Mouse (Mus musculus) mouse trophoblast stem cell (cell line): ENCODE measurements around the gene Kmo.

Experiments used
- in situ Hi-C, 2 experiments: fragments of 300-500 bp; cut with MseI, MboI; formaldehyde crosslinking; loops; 2 replicates in 1 of 2; 3 replicates in 1 of 2; pipeline ENCODE4 v1.15.1; 2025

The Kmo gene

GRCm38 (mm10) chr1:175619814-175620431 is at the start of gene Kmo:
TSS of gene Kmo (plus strand) at chr1:175620381.
- in situ Hi-C loops, result no loop called here

GRCm38 (mm10) chr1:175574129-175574528 is 46.1 kb upstream of the Kmo start:
- in situ Hi-C loops, result no loop called here

DNA sequence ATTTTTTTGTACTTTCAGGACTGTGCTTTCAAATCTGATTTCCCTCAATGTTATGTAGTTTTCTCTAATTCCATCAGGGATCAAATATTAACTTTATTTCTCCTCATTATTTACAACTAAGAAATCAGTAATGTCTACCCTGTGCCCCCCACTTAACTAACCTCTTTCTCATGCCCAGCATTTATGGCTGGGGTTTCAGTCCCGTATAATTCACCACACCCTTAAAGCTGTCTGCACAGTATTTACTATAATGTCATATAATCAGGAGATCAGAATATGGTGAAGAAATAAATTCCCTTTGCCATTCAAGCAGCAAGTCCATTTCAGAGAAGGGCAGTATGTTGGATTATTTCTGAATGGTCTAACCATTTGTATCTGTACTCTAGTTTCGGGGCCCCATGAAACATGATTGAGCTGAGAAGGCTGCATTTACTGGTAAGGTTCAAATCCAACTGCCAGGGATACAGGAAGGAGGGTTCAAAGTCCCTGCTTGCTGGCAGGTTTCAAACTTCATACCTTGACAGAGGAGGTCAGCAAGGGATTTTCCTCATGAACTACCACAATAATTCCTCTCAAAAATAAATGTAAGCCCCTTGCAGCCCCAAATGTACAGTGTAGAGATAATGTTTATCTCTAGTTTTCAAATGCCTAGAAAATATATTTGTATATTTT is 41.6 kb upstream of the Kmo start:
- in situ Hi-C loops, result no loop called here

- in situ Hi-C loops, result no loop called here
These were observed 40.5 kb upstream of the Kmo start for GRCm38 (mm10) chr1:175579598-175580235.

DNA sequence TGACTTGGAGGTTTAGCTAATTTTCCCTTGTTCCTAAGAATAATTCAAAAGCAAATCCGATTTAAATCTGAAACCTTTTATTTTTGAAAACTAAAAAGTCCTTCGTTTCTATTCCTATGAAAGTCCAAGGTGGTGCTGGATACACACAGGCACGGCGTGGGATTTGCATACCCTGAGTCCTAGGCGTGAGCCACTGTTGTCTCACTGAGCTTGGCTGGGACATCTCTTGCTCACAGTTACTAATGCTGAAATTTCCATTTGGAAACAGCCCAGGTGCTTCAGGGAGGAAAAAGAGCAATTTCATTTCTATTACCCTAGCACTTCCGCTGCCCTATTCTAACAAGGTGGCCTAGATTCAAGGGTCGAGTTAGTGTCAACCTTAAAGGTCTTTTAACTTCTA is 39.8 kb upstream of the Kmo start:
- in situ Hi-C loops, result no loop called here

GRCm38 (mm10) chr1:175582799-175583198 is 37.4 kb upstream of the Kmo start:
- in situ Hi-C loops, result no loop called here

- in situ Hi-C loops, result no loop called here
These were observed 34.9 kb upstream of the Kmo start for GRCm38 (mm10) chr1:175585267-175585666.

DNA sequence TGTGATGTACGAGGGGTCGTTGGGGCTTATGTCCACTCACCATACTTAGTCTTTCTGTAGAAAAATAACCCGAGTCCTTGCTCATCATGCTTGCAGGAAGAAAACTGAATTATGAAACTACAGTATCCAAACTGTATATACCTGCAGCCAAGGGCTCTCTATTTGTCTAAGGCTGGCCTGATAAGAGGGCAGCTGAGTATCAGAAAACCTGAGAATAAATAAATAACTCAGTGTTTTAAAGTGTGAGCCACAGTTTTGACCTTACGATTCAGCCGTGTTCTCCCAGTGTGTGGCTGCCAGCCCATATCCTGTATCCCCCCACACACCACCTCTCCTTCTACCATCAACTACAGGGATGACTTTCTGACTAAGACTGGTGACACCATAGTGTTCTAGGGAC is 33.5 kb upstream of the Kmo start:
- in situ Hi-C loops, result no loop called here

DNA sequence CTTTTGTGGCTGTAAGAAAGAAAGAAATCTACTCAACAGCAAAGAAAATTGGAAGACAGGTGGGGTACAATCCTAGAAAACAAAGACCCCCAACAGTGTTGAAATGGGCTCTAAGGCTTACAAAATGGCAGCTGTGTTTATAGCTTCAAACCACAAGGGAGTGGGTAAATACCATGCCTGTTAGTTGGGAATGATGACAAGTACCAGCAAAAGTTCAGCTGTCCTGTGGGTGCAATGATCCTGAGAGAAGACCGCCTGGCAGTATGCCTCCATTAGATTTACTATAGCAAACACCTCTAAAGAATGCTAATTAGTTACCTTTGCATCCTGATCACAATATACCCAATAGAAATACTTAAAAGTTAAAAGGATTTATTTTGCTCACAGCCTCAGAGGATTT is 27.3 kb upstream of the Kmo start:
- in situ Hi-C loops, result no loop called here

- in situ Hi-C loops, result no loop called here
These were observed 17.9 kb upstream of the Kmo start for GRCm38 (mm10) chr1:175602231-175602630.

GRCm38 (mm10) chr1:175603390-175603789 is 16.8 kb upstream of the Kmo start:
- in situ Hi-C loops, result no loop called here

- in situ Hi-C loops, result no loop called here
These were observed 12.9 kb upstream of the Kmo start for GRCm38 (mm10) chr1:175607308-175607707.

- in situ Hi-C loops, result no loop called here
These were observed 12.2 kb upstream of the Kmo start for GRCm38 (mm10) chr1:175607838-175608585.

DNA sequence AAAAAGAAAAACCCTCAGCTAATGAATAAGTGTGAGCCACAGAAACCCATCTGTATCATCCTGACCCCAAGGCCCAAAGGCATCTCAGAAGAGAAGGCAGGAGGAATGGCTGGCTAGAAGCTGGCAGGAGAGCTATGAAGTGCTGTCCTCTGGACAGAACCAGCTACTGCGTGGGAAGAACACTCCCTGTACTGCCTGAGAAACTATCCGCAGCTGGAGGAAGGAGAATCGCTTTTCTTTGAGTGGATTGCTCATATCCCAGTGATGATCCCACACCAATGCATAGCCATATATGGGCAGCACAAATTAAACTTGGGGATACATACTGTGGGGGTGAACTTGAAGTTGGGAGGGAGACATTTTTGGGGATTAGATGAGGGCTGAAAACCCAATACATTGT is 11.5 kb upstream of the Kmo start:
- in situ Hi-C loops, result no loop called here

GRCm38 (mm10) chr1:175614992-175615391 is 5.2 kb upstream of the Kmo start:
- in situ Hi-C loops, result no loop called here

DNA sequence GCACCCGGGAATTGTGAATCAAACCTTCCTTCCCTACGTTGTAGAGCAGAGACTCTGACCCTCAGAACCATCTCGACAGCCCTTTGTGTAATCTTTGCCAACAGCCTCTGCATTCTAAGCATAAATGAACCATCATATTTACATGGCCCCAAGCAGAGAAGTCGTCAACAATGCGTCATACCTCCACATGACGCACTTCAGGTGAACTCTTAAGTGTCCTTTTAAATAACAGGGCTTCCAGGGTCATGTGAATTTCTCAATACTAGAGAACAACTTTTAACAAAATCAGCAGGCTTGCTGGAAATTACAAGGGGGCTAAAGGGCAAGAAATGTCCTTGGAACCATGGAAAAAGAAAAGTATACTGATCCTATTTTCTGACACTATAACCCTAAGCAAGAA is 3.5 kb downstream of the Kmo start:
- in situ Hi-C loops, result no loop called here

- in situ Hi-C loops, result no loop called here
These were observed 5.2 kb downstream of the Kmo start, which contains the start of gene Fh1 for GRCm38 (mm10) chr1:175625257-175625879. TSS of gene Fh1 (minus strand) at chr1:175625635.

DNA sequence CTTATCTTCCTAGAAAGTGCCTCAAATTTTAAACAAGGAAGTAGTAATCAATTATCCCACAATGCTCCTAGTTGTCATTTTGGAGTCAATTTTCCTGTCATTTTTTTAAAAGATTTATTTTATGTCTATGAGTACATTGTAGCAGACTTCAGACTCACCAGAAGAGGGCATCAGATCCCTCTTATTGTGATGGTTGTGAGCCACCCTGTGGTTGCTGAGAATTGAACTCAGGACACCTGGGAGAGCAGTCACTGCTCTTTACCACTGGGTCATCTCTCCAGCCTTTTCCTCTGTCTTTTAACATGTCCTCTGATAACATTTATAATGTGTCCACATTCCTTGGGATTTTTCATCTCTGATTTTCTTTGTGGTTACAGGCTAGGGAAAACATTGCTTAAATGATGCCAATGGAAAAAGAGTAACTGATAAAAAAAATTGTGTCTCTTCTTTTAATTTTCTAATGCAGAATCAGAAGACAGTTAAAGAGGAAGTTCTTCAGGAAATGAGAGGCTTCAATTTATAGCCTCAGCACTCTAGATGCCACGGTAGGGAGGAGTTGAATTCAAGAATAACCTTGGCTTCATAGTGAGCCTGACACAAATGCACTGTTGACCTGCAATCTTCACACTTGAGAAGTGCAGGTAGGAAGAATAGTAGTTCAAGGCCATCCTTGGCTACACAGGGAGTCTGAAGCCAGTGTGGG is 6.0 kb downstream of the Kmo start:
- in situ Hi-C loops, result no loop called here

DNA sequence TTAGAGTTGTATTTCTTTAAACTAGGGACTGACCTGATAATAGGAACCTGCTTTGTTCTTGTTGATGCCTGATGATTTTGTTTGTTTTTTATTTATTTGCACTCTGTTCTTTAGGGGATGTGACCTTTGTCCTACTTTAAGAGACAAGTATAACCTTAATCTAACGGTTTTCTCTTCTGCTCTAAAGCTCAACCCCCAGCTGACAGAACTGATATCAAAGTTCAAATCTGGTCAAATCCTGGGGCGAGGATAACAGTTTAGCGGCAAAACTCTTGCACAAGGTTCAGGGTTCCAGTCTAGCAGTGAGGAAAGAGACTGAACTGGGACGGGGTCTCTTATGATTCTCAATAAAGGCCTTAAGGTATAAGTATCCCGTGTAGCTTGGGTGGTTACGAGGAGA is 9.1 kb downstream of the Kmo start:
- in situ Hi-C loops, result no loop called here

- in situ Hi-C loops, result no loop called here
These were observed 10.2 kb downstream of the Kmo start for GRCm38 (mm10) chr1:175630345-175630744.

DNA sequence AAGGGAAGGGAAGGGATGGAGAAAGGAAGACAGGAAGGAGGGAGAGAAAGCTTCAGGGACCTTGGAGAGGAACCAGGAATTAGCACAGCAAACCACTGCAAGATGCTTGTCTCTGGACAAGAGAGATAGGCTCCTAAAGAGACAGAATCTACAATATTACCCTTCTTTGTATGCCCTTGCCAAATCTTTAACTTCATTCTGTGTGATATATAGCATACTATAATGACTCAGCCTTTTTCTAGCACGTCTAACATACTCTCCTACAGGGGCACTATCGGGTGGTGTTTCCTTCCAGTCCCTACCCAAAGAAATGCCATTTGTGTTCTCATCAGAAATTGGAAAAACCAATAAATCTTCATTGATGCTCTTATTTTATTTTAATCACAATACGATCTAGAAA is 10.9 kb downstream of the Kmo start:
- in situ Hi-C loops, result no loop called here
